Mouse (Mus musculus) heart, postnatal 14 days (tissue): ENCODE measurements around the gene Dus1l. TPM values are rescaled to one million over a fixed set of nuclear protein-coding genes. Genes with fewer than 3 reads are reported as not detected.
"Not testable (repeated sequence)": the region's sequence is repeated elsewhere in the genome, so short reads cannot be mapped to it uniquely, and the experiment has no call there.

Experiments
- DNase-seq, 2 experiments: peaks; one replicate each; pipeline ENCODE4 v3.0.0; 2021 to 2022
- intact Hi-C: fragments of 180-260 bp; cut with DNase I; formaldehyde crosslinking; loops from one replicate; pipeline ENCODE4 v1.15.1; 2025
- total RNA-seq, 2 experiments: library from RNA; stranded (reverse); gene quantifications; 2 replicates each; pipeline ENCODE4 v1.2.3; 2021

Gene Dus1l
- total RNA-seq, 2 experiments from 2014 or later, result 31.2 to 34.1 TPM

DNA sequence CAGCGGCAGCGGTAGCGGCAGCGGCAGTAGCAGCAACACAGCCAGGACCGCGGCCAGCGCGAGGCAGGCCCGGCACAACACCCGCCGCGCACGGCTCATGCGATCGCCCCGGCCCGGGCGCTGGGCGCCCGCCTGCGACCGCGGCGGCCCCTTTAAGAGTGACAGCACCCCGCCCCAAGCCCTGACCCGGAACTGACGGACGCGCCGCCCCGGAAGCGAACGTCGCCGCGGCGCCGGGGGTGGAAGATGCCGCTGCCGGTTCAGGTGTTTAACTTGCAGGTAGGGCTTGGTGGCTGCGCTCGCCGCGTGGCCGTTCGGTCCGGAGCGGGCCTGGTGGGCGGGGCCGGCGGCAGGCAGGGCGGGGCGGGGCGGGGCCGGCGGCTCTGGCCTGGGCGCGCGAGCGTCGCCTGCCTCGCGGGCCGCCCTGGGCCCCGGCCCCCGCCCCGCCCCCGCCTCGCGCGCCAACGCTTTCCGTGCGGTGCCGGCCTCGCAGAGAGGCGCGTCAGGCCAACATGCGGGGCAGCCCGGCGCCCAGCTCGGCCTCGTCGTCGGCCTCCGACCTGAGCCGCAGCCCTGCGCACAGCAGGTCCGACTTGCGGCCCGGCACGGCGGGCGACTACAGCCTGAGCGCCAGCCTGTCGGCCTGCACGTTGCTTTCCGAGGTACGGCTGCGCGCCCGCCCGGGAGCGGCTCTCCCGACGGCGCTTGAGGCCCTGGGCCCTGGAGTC is 12.0 kb downstream of the Dus1l start, which contains the start of the genes Rfng and Gps1:
TSS of gene Rfng (minus strand) at position 144 of the 728 bp plus-strand sequence.
TSS of gene Gps1 (plus strand) at position 209 of the 728 bp plus-strand sequence.
- DNase-seq, result peak; percentile 85 to 87
- intact Hi-C loops, result no loop called here

DNA sequence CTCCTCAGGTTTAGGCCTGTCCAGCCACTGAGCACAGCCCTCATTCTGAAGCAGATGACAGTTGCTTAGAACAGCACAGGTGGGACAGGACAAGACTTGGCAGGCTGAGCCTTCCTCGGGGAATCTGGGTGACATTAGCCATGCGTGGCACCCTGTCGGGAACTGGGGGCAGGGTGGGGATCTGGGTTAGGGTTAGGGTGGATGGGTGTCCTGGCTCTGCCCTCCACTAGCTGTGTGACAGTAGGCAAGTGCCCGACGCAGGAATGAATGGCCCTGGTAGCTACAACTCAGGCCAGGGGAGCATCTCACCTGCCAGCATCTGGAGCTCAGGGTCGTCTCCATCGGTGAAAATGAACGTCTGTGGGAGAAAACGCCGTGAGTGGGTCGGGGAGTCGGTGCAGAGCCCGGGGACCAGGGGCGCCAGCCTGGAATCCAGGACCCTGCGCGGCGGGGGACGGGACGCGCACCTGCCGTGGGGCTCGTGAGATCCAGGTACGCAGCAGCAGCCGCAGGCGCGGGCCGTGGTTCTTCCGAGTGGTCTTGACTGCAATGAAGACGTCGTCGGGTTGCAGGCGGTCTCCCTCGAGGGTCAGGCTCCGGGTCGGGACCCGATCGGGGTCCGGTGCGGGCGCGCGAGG is 12.7 kb downstream of the Dus1l start:
- no peak for DNase-seq
- intact Hi-C loops, result no loop called here

DNA sequence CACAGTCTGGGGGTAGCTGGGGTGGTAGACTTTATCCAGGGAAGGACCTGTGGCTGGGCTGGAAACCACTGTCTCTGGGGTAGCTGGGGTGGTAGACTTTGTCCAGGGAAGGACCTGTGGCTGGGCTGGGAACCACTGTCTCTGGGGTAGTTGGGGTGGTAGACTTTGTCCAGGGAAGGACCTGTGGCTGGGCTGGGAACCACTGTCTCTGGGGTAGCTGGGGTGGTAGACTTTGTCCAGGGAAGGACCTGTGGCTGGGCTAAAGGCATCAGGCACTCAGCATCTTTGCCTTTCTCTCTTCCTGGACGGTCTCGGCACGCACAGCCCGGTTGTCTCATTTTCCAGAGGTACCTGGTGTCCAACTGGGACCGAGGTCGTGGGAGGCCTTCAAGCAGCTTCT is 14.8 kb downstream of the Dus1l start:
- intact Hi-C loops, DNase-seq: not testable (repeated sequence)

DNA sequence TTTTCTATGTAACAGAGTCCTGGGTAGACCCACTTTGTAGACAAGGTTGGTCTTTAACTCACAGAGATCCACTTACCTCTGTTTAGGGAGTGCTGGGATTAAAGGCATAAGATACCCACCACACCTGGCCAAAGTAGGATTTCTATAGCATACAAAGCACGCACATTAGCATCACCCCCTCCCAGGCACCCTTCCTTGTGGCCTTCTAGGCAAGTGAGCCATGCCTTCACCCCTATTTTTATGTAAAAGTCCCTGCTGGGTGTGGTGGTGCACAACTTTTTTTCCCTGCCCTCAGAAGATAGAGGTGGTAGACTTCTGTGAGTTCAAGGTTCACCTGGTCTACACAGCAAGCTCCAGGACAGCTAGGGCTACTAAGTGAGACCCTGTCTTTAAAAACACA is 16.3 kb downstream of the Dus1l start:
- DNase-seq, result no peak
- intact Hi-C loops, result loop anchor here (5.0 to 10.0 kb wide), 2 partner anchors 123 to 265 kb away; no protein-coding TSS in a partner anchor

DNA sequence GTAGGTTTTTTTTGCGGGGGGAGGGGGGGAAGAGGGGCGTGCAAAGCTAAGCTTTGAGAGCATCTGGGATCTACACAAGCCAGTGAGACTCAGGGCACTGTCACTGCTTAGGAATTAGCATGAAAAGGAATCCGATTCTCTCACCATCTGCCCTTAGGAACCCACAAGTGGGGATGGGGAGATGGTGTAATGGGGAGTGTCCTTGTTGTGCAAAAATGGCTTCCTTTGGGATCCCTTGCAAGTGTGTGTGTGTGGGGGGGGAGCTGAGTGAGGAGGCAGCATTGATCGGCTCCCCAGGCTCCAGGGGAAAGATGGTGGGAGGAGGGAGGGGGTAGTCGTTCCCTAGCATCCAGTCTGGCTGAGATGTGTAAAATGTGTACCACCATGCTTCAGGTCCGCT is 19.1 kb downstream of the Dus1l start:
- intact Hi-C loops, result loop anchor here (5.0 to 10.0 kb wide), 2 partner anchors 120 to 262 kb away; no protein-coding TSS in a partner anchor
- no peak for DNase-seq

DNA sequence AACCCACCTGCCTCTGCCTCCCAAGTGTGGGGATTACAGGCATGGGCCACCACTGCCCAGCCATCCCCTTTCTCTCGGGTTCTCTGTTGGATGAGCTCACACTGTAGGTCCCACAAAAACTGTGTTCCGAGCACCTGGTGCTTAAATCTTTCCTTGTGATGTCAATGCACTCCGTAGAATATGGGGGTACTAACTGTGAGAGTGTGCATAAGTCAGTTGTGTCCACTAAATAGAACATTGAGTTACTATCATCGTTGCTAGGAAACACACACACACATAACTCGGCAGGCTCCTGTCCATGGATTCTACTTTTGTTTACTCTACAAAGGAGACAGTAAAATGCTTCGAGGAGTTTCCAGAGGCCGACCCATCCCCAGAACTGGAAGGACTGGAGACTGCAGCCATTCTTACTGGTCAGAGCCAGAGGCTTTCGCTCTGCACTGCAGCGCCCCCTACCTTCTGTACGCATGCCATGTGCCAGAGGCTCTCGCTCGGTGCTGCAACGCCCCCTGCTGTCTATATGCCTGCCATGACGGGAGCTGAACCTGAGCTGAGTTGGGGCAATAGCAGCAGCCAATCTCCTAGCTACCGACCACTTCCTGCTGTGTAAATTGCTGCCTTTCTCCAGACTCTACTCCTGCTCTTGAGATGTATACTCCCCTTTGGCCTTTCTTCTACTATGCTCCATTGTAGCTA is 20.3 kb downstream of the Dus1l start:
- peak; percentile 96 to 99 for DNase-seq
- intact Hi-C loops, result loop anchor here (1.0 to 10.0 kb wide), 3 partner anchors 56 to 261 kb away; no protein-coding TSS in a partner anchor

DNA sequence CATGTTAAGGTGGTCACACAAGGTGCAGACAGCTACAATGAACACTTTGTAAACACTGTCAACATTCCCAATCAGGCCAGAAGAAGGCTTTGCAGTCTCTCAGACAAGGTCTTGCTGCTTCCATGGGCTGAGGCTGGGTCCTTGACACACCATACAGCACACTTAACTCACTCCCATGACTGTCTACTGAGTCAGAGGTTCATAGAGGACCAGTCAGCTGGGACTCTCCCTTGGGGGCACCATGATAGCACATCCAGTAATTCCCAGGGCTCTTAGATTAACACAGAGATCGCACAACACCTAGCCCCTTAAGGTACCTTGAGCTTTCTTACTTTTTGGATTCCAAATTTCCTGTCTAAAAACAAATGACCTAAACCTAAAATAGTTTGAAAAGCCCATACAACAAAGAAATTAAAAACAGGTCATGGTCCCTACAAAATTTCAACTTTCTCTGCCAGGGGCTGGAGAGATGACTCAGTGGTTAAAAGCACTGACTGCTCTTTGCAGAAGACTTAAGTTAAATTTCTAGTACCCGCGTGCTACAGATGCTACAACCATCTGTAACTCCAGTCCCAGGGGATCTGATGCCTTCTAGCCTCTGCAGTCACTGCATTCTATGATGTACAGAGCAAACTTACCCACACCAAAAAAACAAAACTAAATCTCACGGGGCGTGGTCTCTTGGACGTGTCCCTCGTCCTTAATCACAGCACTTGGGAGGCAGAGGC is 22.6 kb downstream of the Dus1l start:
- DNase-seq, result no peak
- intact Hi-C loops, result loop anchor here (10.0 kb wide), 1 partner anchor 259 kb away; no protein-coding TSS in a partner anchor

DNA sequence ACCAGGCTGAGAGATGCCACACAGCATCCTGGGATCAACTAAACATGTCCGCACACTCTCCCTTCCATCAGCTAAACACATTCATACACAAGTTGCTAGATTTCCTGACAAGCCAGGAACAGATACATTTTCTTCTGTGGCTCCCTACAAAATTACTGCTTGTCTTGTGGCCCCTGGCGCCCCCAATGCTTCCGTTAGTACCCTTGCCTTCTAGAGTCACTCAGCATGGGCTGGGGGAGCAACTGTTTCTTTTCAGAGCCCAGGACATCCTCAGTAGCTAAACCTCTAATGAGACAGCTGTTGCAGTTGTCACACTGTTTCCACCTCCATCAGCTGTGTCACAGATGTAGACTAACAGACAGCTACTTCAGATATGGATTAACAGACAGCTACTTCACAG is 23.5 kb downstream of the Dus1l start:
- intact Hi-C loops, result loop anchor here (10.0 kb wide), 1 partner anchor 258 kb away; no protein-coding TSS in a partner anchor
- DNase-seq, result no peak

DNA sequence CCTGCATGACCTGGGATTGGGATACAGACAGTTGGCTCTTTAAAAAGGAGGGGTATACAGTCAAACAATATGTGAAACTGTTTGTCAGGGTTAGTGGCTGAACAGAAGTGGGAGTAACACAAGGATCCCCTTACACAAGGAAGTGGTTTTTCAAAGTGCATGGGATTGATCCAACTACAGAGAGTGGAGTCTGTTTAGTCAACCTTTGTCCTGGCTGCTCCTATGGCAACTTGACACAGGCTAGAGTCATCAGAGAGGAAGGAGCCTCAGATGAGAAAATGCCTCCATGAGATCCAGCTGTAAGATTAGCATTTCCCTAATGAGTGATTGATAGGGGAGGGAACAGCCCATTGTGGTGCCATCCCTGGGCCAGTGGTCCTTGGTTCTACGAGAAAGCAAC is 28.0 kb downstream of the Dus1l start:
- intact Hi-C loops, result no loop called here
- DNase-seq, result no peak

DNA sequence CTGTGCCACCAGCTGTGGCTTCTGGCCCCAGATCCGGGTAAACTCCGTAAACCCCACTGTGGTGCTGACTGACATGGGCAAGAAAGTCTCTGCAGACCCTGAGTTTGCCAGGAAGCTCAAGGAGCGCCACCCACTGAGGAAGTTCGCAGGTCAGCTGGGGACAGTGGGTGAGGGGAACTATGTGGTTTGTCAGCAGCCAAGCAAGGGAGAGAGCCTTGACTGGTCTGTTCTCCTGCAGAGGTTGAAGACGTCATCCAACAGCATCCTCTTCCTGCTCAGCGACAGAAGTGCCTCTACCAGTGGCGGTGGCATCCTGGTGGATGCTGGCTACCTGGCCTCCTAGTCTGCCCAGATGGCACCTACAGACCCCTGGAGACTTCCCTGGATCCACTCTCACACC is 29.2 kb downstream of the Dus1l start:
- intact Hi-C loops, DNase-seq: not testable (repeated sequence)

DNA sequence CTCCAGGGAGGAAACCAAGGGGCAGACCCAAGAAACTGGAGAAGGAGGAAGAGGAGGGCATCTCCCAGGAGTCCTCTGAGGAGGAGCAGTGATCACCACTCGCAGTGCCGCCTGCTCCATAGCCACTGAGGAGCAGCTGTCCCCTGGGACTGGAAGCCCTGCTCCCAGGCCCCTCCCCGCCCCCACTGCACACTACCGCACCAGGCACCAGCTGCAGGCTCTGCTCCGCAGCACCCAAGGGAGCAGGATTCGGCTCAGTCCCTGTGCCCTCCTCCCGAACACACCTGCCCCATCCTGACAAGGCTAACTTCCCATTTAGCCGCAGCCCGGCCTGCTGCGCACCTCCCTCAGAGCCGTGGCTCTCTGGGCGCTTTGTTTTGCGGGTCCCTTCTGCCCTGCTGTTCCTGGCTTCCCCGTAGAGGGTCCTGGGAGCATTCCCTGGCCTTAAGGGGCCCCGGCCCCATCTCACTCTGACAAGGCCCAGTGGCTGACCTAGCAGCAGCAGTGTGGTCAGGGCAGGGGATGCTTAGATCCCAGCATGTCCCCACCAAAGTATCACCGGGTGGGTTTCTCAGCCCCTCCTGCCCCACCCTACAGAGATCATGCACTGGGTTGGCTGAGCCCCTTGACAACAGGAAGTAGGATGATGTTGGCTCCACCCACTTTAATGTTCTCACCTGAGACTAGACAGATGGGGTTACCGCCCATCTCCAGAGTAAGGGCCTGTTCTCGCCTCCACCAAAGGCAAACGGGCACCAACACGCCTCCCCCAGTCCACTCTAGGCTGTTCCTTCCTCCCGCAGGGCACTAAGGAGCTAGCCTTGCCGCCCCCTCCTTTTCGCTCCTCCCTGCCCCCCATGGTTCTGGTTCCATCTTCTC is 32.8 kb downstream of the Dus1l start:
- intact Hi-C loops, DNase-seq: not testable (repeated sequence)

DNA sequence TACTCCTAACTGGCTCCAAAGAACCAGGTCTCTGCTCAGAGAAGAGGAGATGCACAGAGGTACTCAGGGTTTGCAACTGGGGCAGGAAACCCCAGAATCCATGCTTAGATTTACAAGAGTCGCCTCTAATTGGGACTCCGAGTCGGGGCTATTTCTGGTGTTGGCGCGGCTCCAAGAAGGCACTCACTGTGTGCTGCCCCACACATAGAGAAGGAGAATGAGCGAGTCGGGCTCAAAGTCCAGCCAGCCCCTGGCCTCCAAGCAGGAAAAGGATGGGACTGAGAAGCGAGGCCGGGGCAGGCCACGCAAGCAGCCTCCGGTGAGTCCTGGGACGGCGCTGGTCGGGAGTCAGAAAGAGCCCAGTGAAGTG is 33.5 kb downstream of the Dus1l start, which contains the start of gene Hmga1b:
TSS of gene Hmga1b (plus strand) at position 123 of the 370 bp plus-strand sequence.
- intact Hi-C loops, DNase-seq: not testable (repeated sequence)

DNA sequence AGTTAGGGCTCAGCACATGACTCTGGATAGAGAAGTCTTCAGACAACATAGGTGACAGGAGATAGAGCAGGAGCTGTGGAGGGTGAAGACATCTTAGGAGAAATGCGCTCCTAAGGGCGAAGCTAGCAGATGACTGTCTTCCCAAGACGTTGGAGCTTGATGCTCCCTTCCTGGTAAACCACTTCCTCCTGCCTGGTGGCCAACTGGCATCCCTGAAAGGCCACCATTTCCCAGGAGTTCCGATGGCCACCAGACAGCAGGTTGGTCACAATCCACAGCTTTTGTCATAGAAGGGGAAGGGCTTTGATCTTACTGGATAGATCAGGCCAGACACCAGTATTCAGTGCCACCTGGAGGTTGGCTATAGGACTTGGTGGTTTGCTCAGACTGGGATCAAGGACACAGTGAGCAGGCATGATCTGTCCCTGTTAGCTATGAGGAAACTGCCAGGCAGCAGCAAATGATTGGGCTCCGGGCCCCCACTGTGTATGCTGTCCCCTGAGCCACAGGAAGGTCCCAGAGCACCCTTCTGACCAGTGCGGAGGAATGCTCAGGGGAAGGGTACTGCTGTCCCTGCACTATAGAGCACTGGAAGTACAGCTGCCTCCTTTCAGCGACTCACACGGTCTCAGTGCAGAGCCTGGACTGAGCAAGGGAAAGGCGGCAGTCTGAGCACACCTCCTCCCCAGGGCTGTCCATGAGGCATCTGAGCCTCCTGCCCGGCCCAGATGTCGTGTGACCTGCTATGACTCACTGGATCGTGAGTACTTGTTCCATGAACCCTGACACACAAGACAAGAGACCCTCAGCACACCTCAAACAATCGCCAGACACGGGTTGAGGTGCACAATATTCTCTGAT is 34.2 kb downstream of the Dus1l start:
- intact Hi-C loops, result no loop called here
- DNase-seq, result no peak

DNA sequence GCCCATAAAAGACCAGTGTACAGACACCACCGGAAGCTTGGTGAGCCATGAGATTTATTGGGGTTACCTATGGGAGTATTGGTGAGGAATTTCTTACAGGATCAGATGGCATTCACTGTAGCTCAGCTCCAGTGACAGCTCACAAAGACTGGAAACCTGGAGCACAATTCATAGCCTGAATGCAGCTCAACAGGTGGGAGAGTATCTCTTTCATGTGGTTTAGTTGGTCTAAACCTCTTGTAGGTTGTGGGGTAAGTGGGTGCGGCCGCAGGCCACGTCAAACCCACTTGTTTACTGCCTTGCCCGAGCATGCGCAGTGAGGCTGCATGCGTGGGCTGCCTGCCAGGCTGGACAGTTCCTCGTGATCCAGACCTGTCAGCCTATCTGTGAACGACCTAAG is 36.0 kb downstream of the Dus1l start:
- intact Hi-C loops, result no loop called here
- DNase-seq, result no peak

DNA sequence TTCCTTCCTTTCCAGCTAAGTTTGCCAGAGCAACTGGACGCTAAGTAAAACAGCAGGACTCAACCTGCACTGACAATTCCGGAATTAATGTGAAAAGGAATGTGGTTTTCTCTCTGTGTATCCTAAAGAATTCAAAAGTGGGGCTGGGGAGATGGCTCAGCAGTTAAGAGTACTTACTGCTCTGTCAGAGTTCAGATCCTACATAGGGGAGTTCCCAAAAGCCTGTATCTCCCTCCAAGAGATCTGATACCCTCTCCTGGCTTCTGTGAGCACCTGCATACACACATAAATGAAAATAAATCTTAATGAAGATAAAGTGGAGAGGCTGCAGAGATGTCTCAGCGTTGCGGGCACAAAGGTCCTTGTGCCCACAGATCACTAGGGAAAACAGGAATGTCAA is 44.6 kb downstream of the Dus1l start:
- no peak for DNase-seq
- intact Hi-C loops, result loop anchor here (2.0 kb wide), 1 partner anchor 27 kb away; no protein-coding TSS in a partner anchor

DNA sequence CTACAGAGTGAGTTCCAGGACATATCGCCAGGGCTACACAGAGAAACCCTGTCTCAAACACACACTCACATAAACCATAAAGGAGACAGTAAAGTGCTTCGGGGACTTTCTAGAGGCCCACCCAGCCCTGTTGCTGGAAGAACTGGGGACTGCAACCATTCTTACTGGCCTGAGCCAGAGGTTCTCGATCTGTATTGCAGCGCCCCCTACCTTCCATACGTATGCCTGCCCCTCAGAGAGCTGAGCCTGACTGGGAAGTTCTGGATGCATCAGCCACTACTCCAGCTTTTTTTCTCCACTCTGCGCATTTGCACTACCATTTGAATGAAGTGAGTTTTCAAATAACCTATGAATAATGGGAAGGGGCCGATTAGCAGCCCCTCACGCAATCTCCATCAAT is 46.8 kb downstream of the Dus1l start:
- intact Hi-C loops, result no loop called here
- DNase-seq, result peak in 1 of 2 experiments; percentile 55

DNA sequence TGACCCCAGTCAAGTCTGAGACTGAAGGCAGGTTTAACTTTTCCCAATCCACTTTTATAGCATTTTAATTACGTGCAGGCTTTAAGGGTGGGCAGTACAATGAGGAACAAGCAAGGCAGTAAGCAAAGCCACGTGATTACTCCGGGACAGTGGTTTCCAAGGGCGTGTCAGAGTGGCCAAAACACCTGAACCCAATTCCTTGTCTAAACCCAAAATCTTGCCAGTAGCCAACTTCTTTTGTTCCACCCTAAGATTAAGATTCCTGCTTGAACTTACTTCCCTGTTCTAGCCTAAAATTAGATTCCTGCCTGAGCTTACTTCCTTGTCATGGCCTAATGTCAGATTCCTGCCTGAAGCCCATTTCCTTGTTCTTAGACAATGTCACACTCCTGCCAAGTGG is 48.2 kb downstream of the Dus1l start:
- intact Hi-C loops, result no loop called here
- no peak for DNase-seq

DNA sequence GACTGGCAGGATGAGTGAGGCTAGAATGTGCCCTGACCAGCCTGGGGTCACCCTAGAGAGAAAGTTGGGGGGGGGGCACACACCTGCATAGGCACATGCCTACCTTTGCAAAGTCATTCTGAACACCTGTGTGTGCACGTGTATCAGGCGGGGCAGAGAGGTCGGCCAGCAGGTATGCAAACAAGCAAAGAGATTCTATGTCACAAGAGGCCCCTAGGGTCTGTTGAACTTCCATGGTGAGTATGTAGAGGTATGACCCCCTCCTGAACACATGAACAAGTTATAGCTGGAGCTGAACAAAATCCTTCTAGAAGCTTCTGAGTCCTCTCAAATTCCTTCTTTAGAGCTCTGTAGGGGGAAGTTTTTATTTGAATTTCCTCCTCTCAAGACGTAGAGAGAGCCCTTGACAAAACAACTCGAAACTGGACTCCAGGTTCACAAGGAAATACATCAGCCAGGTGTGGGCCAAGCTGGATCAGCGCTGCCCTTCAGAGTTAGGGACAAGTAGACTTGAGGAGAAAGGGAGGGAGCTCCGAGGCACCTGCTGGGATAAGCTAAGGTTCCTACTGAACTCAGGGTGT is 52.0 kb downstream of the Dus1l start:
- intact Hi-C loops, result no loop called here
- no peak for DNase-seq
